Mouse (Mus musculus) thymus, postnatal 36 days (tissue): ENCODE data around the gene Lrrc25.

ENCODE experiments used
- DNase-seq, 2 experiments: peaks; one replicate each; pipeline ENCODE4 v3.0.0; 2022; ENCODE audit warnings: mixed read lengths in 2 of 2

Gene Lrrc25

DNA sequence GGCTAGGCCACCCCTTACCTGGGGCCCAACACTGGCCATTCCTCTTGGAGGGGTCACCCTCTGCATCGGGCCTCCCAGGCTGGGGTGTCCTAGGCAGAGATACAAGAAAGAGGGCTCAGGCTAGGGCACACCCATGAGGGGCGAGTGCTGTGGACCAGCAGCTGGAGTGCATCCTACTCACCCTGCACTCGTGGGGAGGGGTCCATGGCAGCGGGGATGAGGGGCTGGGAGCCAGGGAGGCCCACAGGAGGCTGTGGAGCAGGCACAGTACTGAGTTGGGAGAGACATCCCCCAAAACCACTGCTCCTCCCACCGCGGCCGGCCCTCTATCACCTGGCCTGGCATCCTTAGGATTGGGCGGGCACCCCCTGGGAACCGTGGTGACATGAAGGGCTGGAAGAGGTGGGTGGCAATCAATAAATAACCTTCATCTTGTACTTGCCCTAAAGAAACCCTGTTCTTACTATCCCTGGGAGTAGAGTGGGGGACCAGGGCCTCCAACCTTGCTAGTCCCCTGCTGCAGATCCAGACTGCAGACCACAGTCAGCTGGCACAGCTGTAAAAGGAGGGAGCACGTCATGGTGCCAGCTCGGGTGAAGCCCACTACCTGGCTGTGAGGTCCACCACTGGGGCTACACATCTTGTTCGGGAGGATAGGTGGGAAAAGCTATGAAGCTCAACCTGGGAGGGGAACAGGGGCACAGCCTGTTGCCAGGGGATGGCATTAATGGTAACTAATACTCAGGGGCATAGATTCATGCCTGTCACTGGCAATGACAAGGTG lies 16.3 kb upstream of the Lrrc25 start:
- no peak for DNase-seq

DNA sequence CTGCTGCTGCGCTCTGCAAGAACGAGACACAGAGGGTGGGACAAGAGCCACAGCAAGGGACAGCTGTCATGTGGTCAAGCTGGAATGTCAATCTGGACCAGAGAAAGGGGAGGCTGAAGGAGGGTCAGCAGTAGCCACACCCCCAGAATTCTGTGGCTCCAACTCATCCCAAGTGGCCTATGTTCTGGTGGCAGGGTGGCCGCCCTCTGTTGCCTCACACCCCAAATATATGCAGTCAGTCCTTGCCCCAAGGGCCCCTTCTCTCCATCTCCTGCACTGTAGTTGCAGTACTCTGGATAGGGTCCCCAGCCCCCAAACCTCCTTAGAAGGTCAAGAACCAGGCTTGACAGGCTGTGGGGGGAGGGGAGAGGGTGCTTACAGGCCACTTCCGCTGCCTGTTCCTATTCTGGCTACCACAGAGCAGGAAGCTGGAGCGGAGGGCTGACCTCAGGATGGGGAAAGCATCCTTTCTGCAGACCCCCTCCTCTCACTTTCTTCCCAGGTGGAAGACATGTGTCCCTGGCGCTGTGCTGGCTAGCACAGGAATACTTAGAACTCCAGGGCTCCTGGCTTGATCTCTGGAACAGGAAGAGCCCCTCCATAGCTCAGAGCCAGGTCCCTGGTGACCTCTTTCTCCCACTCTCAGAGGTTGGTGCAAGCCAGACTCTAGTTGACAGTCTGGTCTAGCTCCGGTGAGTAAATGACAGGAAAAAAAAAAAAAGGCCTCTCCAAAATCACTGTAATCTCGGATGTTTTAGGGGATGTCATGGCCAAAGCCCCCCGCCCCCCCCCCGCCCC lies 15.3 kb upstream of the Lrrc25 start:
- DNase-seq: no peak

DNA sequence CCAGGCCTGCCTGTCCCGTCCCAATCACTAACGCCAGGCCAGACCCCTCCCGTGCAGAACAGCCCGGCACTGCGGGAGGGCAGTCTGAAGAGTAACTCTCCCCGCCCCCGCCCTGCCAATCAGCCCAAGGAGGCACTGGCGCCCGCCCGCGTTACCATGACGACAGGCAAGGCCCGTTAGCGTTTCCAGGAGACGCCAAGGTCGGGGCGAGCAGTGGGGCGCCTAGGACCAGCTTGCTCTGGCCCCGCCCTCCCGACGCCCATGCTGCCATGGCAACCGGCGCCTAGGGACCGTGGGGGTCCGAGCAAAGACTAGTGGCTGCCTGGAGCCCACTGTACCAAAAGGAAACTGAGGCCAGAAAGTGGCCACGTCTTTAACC lies 14.7 kb upstream of the Lrrc25 start:
- DNase-seq: peak; percentile 56 to 77

DNA sequence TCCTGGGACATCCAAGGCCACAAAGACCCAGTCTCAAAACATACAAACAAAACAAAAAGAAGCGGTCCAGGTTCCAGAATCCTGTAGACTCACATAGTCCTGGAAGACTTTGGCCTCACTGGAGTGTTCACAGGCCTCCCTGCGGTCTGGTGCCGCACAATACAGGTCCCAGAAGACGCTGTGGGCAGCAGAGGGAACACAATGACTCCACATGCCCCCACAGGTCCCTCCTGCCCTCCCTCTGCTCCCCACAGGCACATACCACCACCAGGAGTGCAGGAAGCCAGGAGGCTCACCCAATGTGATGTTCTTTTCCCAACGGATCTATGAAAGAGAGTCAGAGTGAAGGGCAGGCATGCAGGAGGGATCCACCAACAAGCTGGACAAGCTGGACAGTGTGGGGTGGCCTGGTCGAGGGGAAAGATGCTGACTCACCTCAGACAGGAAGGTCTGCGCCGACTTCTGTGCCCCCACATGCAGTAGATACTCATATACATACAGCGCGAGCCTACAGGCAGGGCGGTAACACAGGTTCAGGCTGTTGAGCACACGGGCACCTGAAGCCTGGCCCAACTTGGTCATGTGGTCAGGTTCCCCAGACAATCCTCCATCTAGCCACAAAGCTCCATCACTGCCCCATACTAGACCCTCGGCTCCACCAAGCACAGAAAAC lies 13.7 kb upstream of the Lrrc25 start:
- DNase-seq: peak in 1 of 2 experiments; percentile 7

DNA sequence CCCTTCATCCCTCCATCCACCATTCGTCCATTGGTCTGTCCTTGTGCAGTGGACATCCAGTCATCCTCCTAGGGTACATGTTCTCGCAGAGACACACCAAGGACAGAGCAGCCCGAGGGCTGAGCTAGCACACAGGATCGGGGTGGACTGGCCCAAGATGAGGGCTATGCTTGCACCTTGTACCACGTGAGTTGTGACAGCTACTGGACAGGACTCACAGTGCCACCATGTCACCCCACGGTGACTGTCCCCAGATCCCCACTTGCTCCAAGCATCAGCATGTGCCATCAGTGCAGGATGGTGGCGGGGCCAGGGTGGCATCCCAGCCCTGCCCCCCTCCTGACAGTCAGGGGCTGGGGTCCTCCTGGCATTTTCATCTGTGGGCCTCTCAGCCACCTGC lies 11.4 kb upstream of the Lrrc25 start:
- DNase-seq: peak in 1 of 2 experiments; percentile 5

DNA sequence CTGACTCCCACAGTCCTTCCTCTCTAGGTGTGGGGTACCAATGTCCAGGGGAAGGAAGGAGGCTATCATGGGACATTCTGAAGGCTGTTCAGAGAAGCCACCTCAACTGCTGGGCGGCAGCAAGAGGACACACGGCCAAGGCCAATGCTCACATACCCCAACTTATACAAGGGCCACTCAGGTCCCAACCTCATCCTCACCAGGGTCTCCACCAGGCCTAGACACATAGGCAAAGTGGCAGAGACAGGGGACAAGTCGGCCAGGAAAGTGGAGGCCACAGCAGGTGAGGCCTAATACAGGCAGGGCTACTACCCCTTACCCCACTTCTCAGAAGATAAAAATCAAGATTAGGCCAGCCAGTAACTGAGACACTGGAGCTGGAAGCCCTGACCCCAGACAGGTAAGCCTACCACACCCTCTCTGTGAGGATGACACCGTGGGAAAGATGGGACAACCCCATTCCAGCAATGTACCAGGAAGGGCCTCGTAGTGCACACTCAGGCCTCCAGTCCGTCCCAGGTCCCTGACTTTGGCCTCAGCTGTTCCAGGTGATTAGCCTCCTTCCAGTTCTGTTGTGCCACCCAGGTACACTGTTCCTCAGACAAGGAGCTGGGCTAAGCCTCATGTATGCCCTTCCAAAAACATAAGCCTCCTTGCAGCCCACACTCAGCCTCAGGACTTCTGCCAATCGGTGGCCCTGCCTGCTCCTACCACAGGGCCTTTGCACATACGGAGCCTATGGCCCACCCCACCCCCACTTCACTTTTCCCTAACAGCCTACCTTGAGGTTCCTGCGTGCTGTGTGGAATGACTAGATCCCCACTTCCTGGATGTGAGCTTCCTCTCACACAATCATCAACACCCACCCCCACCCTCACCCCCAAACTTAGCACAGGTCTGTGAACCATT lies 9.8 kb upstream of the Lrrc25 start:
- DNase-seq: peak in 1 of 2 experiments; percentile 10

DNA sequence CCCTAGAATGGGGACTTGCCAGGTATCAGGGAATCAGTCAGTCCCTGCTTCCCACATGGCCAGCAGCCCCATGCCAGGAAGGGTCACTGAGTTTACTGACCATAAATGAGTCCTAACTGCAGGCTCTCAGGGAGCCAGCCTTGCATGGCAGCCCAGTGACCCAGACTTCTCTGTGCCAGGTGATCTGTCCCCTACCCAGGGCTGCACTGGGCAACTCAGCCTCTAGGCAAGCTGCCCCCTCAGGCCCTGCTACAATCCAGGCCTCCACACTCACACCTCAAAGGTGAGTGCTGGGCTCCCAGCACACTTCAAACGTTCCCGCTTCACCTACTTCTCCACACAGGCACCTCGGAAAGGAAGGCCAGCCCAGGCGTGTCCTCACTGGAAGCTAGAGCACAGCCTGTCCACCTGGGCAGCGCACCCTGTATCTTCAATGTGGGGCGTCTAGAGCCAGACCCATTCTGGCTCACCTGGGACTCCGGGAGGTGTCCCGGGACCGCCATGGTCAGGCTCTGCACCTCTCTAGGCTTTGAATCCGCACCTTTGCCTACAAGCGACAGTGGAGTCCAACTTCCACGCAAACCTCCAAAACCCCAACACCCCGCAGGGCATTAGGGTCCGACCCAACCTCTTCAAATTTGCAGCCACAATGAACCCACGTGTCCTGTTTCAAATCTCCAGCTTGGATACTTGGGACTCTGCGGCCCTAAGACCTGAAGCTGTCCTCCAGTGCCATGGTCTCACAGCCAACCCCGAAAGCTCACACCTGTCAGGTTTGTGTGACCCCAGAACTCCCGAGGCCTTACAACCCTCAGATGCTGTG lies 9.0 kb upstream of the Lrrc25 start:
- DNase-seq: peak in 1 of 2 experiments; percentile 25

DNA sequence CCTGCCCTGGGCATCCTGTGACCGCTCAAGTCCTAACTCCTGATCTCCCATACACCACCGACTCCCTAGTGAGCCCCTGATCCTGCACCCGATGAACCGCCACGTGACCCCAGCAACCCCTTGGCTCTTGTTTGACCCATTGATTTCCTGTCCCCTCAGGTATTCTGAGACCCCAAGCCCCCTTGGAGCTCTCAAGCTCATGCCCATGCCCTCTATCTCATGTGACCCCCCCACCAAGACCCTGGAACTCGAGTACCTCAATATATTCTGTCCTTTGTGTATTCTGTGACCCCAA lies 8.4 kb upstream of the Lrrc25 start:
- DNase-seq: peak in 1 of 2 experiments; percentile 40

DNA sequence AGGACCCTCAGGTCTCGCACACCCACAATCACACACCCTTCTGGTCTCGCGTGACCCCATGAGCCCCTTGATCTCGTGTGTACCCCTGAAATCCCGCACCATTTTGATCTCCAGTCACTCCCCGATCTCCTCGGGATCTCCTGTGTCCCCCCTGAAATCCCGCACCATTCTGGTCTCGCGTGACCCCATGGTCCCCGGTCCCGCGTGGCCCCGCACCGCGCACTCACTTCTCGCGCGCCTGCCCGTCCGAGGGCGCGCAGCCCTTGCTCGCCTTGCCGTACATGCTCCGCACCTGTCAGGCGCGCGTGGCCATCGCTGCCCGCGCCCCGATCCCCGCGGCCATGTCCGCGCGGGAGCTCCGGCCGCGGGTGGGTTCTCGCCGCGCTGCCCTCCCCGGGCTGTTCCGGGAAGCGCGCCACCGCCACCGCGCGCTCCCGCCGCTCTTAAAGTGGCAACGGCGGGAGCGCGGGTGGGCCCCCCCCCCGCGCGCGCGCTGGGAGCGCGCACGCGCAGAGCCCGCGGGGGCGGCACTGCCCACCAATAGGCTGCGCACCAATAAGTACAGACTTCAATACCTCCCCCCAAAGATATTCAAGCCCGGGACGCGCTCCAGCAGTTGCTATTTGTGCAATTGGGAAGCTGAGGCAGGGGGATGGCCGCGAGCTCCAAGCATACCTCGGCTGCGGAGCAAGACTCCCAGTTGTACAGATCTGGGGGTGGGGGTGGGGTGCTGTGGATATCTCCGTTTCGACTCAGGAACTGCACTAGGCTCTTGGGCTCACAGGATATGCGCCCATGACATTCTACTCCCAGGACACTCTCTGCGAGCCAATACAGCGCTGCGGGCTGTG lies 7.8 kb upstream of the Lrrc25 start:
- DNase-seq: peak; percentile 53 to 64

DNA sequence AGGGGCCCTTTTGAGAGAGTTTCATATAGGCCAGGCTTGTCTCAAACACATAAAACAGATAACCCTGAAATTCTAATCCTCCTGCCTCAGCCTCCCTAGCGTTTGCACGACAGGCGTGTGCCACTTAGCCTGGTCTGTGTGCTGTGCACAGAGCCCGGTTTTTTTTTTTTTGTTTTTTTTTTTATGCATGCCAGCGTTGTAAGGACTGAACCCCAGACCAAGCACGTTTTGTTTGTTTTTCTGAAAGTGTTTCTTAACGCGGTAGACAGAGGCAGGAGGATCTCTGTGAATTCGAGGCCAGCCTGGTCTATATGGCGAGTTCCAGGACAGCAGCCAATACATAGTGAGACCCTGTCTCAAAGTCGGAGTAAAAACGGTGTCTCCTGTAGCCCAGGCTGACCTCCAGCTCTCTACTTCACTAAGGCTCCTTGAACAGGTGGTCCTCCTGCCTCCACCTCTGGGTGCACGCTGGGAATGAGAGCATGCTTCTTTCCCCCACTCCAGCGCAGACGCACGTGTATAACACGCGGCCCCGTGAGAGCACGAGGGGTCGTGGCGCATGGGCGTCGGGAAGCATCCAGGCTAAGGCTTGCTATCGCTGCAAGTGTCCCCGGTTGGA lies 7.1 kb upstream of the Lrrc25 start, which contains the start of gene Ssbp4:
TSS of gene Ssbp4 (minus strand) at position 124 of the 619 bp plus-strand sequence.
- DNase-seq: no peak

DNA sequence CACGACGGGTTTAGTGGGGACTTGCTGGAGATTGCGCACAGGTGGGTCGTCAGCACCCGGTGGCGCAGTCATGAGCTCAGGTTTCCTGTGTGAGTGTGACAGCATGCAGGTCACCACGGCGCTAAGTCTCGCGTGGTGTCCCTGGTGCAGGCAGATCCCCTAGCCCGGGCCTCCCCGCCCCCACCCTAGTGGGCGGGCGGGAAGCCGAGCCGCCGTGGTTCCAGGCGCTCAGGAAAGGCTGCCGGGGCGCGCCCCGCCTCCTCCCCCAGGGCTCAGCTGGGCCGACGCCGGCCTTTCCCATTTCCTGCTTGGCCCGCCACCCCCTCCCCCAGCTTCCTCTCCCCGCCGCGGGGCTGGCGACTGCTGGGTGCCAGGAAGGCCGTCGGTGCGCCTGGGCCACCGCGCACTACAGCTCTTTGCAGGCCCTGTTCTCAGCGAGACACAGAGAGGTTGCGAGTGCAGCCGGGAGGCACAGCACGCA lies 6.5 kb upstream of the Lrrc25 start:
- DNase-seq: peak; percentile 84 to 92

DNA sequence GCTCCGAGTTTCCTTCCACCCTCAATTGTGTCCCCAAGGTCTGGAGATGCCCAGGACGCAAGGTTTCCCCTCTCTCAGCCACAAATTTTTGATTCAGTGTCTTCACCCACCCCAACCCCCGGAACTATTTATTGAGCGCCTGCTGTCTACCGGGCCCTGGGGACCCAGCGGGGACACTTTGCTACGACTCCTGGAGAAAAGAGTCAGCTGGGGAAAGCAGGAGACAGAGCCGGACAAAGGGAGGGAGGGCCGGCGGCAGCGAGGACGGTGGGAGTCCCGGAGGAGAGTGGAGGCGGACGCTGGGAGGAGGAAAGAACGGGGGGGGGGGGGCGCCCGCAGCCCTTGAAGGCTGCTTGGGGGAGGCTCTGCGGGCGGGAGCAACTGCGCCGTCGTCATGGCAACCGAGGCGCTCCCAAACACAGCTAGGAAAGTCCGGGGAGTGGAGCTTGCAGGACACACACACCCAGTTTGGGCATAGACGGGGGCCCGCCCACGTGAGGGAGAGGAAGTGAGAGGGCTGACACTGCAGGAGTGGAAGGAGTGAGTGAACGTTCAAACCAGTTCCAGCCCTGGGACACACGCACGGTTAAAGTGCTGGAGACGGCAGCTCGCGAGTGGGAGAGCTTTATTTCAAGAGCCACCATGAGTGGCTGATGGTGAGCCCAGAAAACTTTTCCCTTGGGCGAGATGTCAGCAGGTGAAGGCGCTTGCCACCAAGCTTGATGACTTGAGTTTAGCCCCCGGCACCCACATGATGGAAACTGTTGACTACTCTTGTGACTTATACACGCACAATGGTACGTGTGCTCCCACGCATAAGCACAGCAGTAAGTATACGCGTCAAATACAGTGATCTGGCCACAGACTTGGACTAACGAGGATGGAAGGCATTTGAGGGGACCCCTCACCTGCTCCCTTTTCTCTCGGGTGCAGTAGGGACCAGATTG lies 5.8 kb upstream of the Lrrc25 start:
- peak; percentile 77 to 88 for DNase-seq

DNA sequence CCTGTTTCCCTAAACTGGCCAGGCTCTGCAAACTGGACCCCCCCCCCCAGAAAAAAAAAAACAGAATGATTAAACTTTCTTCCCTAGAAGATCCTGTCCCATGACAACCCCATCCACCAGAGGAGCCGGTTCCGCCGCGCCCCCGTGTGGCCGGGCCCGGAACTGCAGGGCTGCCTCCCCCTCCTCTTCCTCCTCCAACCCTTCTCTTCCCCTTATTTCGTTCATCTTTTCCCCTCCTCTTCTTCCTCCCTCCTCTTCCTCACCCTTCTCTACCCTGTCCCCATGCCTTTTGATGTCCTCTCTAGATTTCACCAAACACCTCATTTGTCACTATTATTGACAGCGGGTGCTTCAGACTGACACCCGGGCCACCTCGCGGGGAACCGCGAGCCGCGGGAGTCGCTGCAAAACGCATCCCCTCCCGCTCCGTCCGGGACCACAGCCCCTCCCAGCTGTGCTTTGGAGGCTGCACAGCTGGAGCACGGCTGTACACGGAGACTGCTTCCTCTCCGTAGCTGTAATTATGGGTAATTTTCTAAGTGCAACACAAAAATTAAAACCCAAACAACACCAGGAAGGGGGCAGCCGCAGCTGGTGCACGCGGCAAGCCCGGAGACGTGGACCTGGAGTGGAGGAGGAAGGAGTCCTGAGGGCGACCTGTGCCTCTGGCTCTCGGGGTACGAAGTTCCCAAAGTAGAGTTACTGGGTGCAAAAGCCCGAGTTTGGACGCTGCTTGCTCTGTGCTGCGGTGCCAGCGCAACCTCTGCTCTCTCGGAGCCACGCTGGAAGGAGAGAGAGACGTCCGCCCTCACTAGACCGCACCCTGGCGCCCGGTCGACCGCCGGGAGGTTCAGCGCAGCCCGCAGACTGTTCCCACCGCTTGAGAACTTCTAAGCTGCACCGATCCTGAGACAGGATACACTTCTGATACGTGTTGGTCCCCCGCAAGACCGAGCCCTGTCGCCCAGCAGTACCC lies 4.9 kb upstream of the Lrrc25 start:
- DNase-seq: peak; percentile 88 to 91

DNA sequence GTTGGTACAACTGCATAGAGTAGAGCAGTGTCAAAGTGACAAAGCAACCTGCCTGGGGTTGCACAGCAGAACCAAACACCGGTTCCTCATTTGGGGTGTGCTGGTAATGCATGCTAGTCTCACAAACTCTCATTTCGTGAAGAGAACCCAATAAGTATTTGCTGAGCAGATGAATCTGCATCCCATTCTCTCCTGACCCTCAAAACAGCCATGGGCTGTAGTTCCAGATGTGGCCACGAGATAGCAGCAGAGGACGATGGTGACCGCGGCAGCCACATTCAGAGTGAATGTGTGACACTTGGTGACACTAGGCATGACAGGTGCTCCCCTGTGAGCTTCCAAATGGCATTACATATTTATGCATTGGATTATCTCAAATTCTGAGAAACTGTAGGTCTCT lies 4.1 kb upstream of the Lrrc25 start:
- DNase-seq: peak; percentile 89 to 93

DNA sequence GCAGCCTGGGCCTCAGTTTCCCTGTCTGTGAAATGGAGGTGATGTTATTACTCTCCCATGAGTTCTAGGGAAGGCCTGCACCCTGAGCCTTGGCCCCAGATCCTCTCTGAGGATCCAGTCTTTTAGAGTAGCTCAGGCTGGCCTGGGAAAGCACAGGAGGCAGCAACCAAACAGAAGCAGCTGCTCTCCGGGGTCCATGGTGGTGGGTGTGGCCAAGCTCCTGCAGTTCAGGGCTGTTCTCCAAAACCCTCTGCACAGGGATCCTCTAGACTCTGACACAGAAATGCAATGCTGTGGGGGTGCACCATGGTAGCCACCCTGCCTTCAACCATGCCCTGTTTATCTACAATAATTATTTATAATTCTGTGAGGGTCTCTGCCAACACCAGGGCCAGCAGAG lies 2.2 kb upstream of the Lrrc25 start:
- DNase-seq: peak in 1 of 2 experiments; percentile 4

DNA sequence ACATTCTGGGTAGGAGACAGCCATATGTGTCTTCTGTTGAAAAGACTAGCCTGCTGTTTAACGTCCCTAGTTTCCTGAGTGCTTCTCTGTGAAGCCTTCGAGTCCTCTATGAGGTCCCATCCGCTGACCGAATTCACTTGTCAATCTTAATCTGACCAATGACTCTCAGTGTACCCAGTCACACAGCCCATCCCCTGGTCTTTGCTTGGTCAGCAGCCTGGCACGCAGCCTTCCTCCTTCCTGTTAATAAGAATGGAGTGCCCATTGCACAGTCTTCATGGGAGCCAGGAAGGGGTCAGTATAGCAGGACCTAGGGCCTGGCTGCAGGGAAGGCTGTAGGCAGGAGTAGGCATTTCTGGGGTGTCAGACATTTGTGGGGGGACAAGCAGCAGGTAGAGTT lies 1.5 kb upstream of the Lrrc25 start:
- peak in 1 of 2 experiments; percentile 2 for DNase-seq

DNA sequence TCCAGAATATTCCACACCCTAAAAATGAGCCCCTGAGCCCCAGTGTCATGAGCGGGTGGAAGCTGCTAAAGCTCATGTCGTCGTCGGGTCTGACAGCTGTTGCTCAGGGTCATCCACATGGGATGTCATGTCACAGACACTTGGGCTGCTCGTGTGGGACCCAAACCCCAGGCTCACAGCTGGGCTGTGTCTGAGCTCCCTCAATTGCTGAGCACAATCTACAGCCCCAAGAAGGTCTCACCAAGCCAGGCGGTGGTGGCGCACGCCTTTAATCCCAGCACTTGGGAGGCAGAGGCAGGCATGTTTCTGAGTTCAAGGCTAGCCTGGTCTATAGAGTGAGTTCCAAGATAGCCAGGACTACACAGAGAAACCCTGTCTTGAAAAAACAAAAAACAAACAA lies 674 bp upstream of the Lrrc25 start:
- DNase-seq: peak in 1 of 2 experiments; percentile 5
